Mouse (Mus musculus): ENCODE measurements at regions not wholly inside any gene's neighbourhood (a gene's known extent, or its start where the extent isn't known, plus 50 kb on each side); places are given as distances from the start of the nearest gene placed in this dataset.

GRCm38 (mm10) chr2:106083801-106084800 is 80.8 kb upstream of the Dnajc24 start:
- no peak for ATAC-seq (ENCODE audit: poor library complexity, severe bottlenecking)

- no peak for ATAC-seq (ENCODE audit: poor library complexity, severe bottlenecking)
These were observed 79.7 kb upstream of the Dnajc24 start for GRCm38 (mm10) chr2:106083001-106083400.

GRCm38 (mm10) chr2:106081951-106082350 is 78.6 kb upstream of the Dnajc24 start:
- peak; percentile 52; the same call in 1 of the 2 replicates for ATAC-seq (ENCODE audit: poor library complexity, severe bottlenecking)

- ATAC-seq (ENCODE audit: poor library complexity, severe bottlenecking), result no peak
These were observed 77.3 kb upstream of the Dnajc24 start for GRCm38 (mm10) chr2:106080626-106081025.

GRCm38 (mm10) chr2:106078591-106078990 is 75.2 kb upstream of the Dnajc24 start:
- no peak for ATAC-seq (ENCODE audit: poor library complexity, severe bottlenecking)

GRCm38 (mm10) chr2:106074441-106074840 is 71.1 kb upstream of the Dnajc24 start:
- ATAC-seq (ENCODE audit: poor library complexity, severe bottlenecking), result no peak

GRCm38 (mm10) chr2:106064316-106064715 is 61.0 kb upstream of the Dnajc24 start:
- ATAC-seq (ENCODE audit: poor library complexity, severe bottlenecking), result no peak

Measured in megakaryocyte, adult 5-6 weeks (primary cell).